ENCODE assay signal across 8 mouse cellular contexts in the genomic region with DNA sequence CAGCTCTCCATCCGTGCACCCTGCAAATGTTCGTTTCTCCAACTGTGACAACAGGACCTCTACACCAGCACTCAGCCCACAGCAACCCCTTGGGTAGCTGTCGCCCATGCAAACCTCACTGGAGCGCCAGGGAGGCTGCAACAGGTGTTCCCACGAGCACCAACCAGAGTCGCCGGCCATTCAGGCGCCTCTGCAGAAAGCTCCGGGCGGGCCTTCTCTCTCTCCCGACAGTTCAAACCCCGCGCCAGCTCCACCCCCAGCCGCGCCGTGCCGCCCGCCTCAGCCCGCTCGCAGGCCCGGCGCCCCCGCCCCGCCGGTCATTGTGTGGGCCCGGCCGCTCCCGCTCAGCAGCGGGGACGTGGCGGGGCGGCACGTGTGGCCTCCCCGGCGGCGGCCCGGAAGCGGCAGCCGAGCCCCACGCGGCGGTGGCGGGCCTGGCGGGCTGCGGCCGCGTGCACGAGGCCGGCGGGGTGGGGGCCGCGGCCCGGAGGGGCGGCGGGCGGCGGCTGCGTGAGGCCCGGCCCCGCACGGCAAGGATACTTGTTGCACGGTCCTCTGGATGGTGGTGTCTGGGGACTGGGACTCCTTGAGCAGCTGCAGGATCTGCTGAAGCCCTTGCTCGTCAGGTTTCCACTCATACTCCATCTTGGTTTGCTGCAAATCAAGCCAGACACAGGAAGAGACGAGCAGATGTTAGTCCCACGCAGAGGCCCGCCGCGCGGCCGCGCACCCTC. TPM values are rescaled to one million over a fixed set of nuclear protein-coding genes. Genes with fewer than 3 reads are reported as not detected.
DNase-seq lines count a peak whose midpoint lies in the region; ATAC-seq and TF ChIP-seq lines count a peak whose summit lies in the region.

No protein-coding gene starts in this region.

- TF ChIP-seq EP300 in CH12.LX (IDR thresholded peaks at IDR 0.05; ENCODE audit: low read length), result no peak

- in situ Hi-C loops in CH12.LX (cut with MboI; ENCODE audit: low pct_ligation_motif_present, low pct_unique_long_range_greater_than_20kb, low sequenced_read_pairs), result no loop called here

- WGBS in heart, embryonic 14.5 days, result under 1% methylated on average over 71 of the region's 71 CpGs
- WGBS in lung, adult 2 months, result under 1% methylated on average over 71 of the region's 71 CpGs
- WGBS in neural tube, embryonic 14.5 days, result under 1% methylated on average over 52 of the region's 71 CpGs

- no peak for TF ChIP-seq POLR2A in CH12.LX (IDR thresholded peaks at IDR 0.05; ENCODE audit: low read depth, low read length)
- TF ChIP-seq POLR2A in lung, adult 2 months (IDR thresholded peaks at IDR 0.05; ENCODE audit: borderline replicate concordance, extremely low read depth, low read depth, low read length), result no peak

- TF ChIP-seq CTCF in CH12.LX (conservative IDR thresholded peaks at IDR 0.05 in 1 of 2, IDR thresholded peaks at IDR 0.05 in 1 of 2; ENCODE audit: low read depth in 2 of 2, low read length in 2 of 2), result 0 out of 4 replicates have a peak, but pooled peaks of 1 of the 2 experiments have one; percentile 7
- no peak for TF ChIP-seq CTCF in lung, adult 2 months (IDR thresholded peaks at IDR 0.05; ENCODE audit: insufficient read depth, low read length)

- peaks cover 7 to 40% of the 10 kb centered on the region in 2 experiments for H3K4me1 ChIP-seq in CH12.LX (ENCODE audit: control insufficient read depth in 1 of 2, insufficient read depth in 2 of 2)
- H3K4me1 ChIP-seq in heart, embryonic 14.5 days (ENCODE audit: control insufficient read depth in 2 of 2, insufficient read depth in 2 of 2, low read length in 2 of 2), result peaks cover 4 to 34% of the 10 kb centered on the region in 2 experiments
- peaks cover 10% of the 10 kb centered on the region; the same call in 1 of the 2 replicates for H3K4me1 ChIP-seq in lung, adult 2 months (ENCODE audit: control insufficient read depth, insufficient read depth, low read length)
- H3K4me1 ChIP-seq in neural tube, embryonic 14.5 days (ENCODE audit: control insufficient read depth, insufficient read depth, low read length), result peaks cover 33% of the 10 kb centered on the region

- peaks cover 18 to 36% of the 10 kb centered on the region in 2 experiments for H3K36me3 ChIP-seq in CH12.LX (replicated peaks in 1 of 2; ENCODE audit: control insufficient read depth in 1 of 2, insufficient read depth in 1 of 2, low read length in 1 of 2)
- H3K36me3 ChIP-seq in heart, embryonic 14.5 days (ENCODE audit: control insufficient read depth, insufficient read depth, low read length), result peaks cover 35% of the 10 kb centered on the region
- H3K36me3 ChIP-seq in neural tube, embryonic 14.5 days (ENCODE audit: control insufficient read depth, insufficient read depth, low read length), result peaks cover 8% of the 10 kb centered on the region; the same call in 1 of the 2 replicates

- peak overlapping the region; percentile 21 for H3K27ac ChIP-seq in CH12.LX (ENCODE audit: insufficient read depth, low read depth)
- peak overlapping the region; percentile 78 to 97 for H3K27ac ChIP-seq in heart, embryonic 14.5 days (replicated peaks in 1 of 2; ENCODE audit: control insufficient read depth in 1 of 2, insufficient read depth in 1 of 2, low read depth in 2 of 2, low read length in 2 of 2)
- peak overlapping the region; percentile 86 for H3K27ac ChIP-seq in neural tube, embryonic 14.5 days (ENCODE audit: low read depth, low read length)

- dilution Hi-C loops in CH12.LX (cut with MboI; ENCODE audit: extremely low pct_ligation_motif_present, extremely low pct_unique_long_range_greater_than_20kb, low sequenced_read_pairs), result no loop called here

- DNase-seq in CH12.LX (ENCODE audit: extremely low read depth), result peak; percentile 59
- peak; percentile 66 for DNase-seq in brain, adult 2 months (ENCODE audit: low read depth, low spot score)
- peak; percentile 72 for DNase-seq in kidney, postnatal 14 days
- peak; percentile 62 for DNase-seq in lung, adult 2 months
- peak; percentile 74 for DNase-seq in testis, postnatal 10 days (ENCODE audit: low spot score)

- peak overlapping the region; percentile 82 for H3K4me2 ChIP-seq in CH12.LX (ENCODE audit: insufficient read depth, low read depth, poor library complexity, severe bottlenecking)
- H3K4me2 ChIP-seq in heart, embryonic 14.5 days (ENCODE audit: low read length), result peak overlapping the region; percentile 85
- H3K4me2 ChIP-seq in neural tube, embryonic 14.5 days (ENCODE audit: low read depth, low read length), result peak overlapping the region; percentile 78

- no peak for TF ChIP-seq RAD21 in CH12.LX (IDR thresholded peaks at IDR 0.05; ENCODE audit: low read depth, low read length)

- H3K9ac ChIP-seq in CH12.LX (ENCODE audit: insufficient read depth, low read depth), result peak overlapping the region; percentile 44
- H3K9ac ChIP-seq in heart, embryonic 14.5 days (ENCODE audit: low read length), result peak overlapping the region; percentile 94
- peak overlapping the region; percentile 68 for H3K9ac ChIP-seq in neural tube, embryonic 14.5 days (replicated peaks; ENCODE audit: low read depth, low read length)

- peak; percentile 81 for ATAC-seq in erythroid progenitor cell, adult 5-6 weeks (replicated peaks; ENCODE audit: low FRiP score, poor library complexity, severe bottlenecking)
- peak; percentile 85 for ATAC-seq in heart, embryonic 14.5 days (ENCODE audit: insufficient number of reproducible peaks, insufficient read depth, low FRiP score, low read depth)
- peak; percentile 72 for ATAC-seq in neural tube, embryonic 14.5 days (ENCODE audit: low read depth)

- H3K79me2 ChIP-seq in CH12.LX (replicated peaks; ENCODE audit: control insufficient read depth, extremely low read depth, insufficient read depth, poor library complexity, severe bottlenecking), result peaks cover 16% of the 10 kb centered on the region

- H3K4me3 ChIP-seq in CH12.LX (replicated peaks in 1 of 3; ENCODE audit: low read depth in 2 of 3, low read length in 2 of 3, poor library complexity in 1 of 3), result peak overlapping the region; percentile 64 to 79 (median 72)
- H3K4me3 ChIP-seq in heart, embryonic 14.5 days (ENCODE audit: control insufficient read depth in 1 of 2, insufficient read depth in 1 of 2, low read depth in 1 of 2, low read length in 2 of 2), result peak overlapping the region; percentile 74 to 83
- peak overlapping the region; percentile 63 for H3K4me3 ChIP-seq in lung, adult 2 months (replicated peaks; ENCODE audit: extremely low read depth, low read depth, low read length)
- peak overlapping the region; percentile 67 for H3K4me3 ChIP-seq in neural tube, embryonic 14.5 days (ENCODE audit: low read depth, low read length)

- no peaks in the 10 kb centered on the region for H3K27me3 ChIP-seq in CH12.LX (replicated peaks)
- no peaks in the 10 kb centered on the region for H3K27me3 ChIP-seq in heart, embryonic 14.5 days (ENCODE audit: control insufficient read depth, insufficient read depth, low read length)
- H3K27me3 ChIP-seq in neural tube, embryonic 14.5 days (ENCODE audit: control insufficient read depth, insufficient read depth, low read length), result no peaks in the 10 kb centered on the region

- no peaks in the 10 kb centered on the region for H3K9me3 ChIP-seq in CH12.LX (replicated peaks; ENCODE audit: low read length)
- H3K9me3 ChIP-seq in heart, embryonic 14.5 days (ENCODE audit: control insufficient read depth, low read length), result no peaks in the 10 kb centered on the region
- H3K9me3 ChIP-seq in neural tube, embryonic 14.5 days (ENCODE audit: control insufficient read depth, low read length), result no peaks in the 10 kb centered on the region

TF ChIP-seq in CH12.LX, 34 proteins besides CTCF, POLR2A, EP300 and RAD21:
- TF ChIP-seq NELFE (IDR thresholded peaks at IDR 0.05; ENCODE audit: low read depth, low read length) (no peak), MAX (IDR thresholded peaks at IDR 0.05; ENCODE audit: low read length) (peak; percentile 38; the same call in 1 of the 2 replicates), RCOR1 (conservative IDR thresholded peaks at IDR 0.05; ENCODE audit: low read depth, low read length) (no peak), BHLHE40 (IDR thresholded peaks at IDR 0.05; ENCODE audit: low read depth, low read length) (peak; percentile 39; the same call in 1 of the 2 replicates)

RNA-seq across cellular contexts. Expression of gene Tnpo1, which starts 35.9 kb away (rescaled TPM):
- total RNA-seq in CH12.LX (2012; rRNA removed), result 93.6 and 111 TPM in 2 replicates
- 95.9 and 104 TPM in 2 replicates for total RNA-seq in CH12.LX (2014; rRNA removed)
- polyA plus RNA-seq in CH12.LX (2012; ENCODE audit: insufficient read length, low read depth), result 90.7 and 105 TPM in 2 replicates
- 45.3 and 46.9 TPM in 2 replicates for total RNA-seq in erythroid progenitor cell, adult 5-6 weeks (2015; ENCODE audit: low replicate concordance)
- 33.6 and 38.2 TPM in 2 replicates for total RNA-seq in erythroid progenitor cell, adult 5-6 weeks (2017; ENCODE audit: low replicate concordance)
- 27.9 and 39.6 TPM in 2 replicates for polyA plus RNA-seq in heart, embryonic 14.5 days (2014; fragmentation: Nextera tagmentation; extraction: Ambion mirVana)
- polyA plus RNA-seq in lung, adult 2 months (2012; rRNA removed), result 14.0 and 19.6 TPM in 2 replicates
- 37.5 and 63.9 TPM in 2 replicates for polyA plus RNA-seq in neural tube, embryonic 14.5 days (2014; fragmentation: Nextera tagmentation; extraction: Ambion mirVana)

Comparison
In these comparisons a context has a peak if more than half of its experiments do, and no peak if none do; other contexts are left out.
1. Peak in every context shown above with its lines: DNase-seq, ATAC-seq, H3K4me3 ChIP-seq and H3K27ac ChIP-seq.
2. H3K27ac ChIP-seq: peak in every context shown above with its lines; median percentile 88 in heart, embryonic 14.5 days; 86 in neural tube, embryonic 14.5 days; 21 in CH12.LX.
3. H3K9ac ChIP-seq: peak in every context shown above with its lines; median percentile 94 in heart, embryonic 14.5 days; 68 in neural tube, embryonic 14.5 days; 44 in CH12.LX.